Mouse (Mus musculus): Measurements from ENCODE around the gene Cd300e. TPM values are rescaled to one million over a fixed set of nuclear protein-coding genes. Genes with fewer than 3 reads are reported as not detected.

Cd300e gene
- 20.9 TPM for polyA plus RNA-seq (2015; fragmentation: Illumina TruSeq; extraction: RNeasy Lipid Tissue Mini Kit (QIAGEN cat#74804); ENCODE audit: insufficient read depth, low replicate concordance)

DNA sequence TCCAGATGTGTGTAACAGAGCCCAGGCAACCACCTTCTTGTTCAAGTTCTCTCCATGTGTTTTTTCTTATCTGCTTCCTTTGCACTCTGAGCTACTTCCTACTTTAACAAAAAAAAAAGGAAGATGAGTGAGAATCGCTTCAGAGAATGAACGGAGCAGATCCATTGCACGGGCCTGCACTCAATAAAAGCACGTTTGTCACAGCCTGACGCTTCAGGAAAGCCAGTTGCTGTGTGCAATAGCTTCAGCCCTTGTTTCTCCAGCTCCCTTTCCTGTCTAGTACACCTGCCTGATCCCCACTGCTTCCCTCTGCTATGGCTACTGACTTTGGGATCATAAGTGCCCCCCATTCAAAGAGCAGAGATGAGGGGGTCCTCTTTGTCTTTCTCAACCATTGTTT is at the start of gene Cd300e:
Gene Cd300e (minus strand): TSS at position 101 of the 400 bp plus-strand sequence.

DNA sequence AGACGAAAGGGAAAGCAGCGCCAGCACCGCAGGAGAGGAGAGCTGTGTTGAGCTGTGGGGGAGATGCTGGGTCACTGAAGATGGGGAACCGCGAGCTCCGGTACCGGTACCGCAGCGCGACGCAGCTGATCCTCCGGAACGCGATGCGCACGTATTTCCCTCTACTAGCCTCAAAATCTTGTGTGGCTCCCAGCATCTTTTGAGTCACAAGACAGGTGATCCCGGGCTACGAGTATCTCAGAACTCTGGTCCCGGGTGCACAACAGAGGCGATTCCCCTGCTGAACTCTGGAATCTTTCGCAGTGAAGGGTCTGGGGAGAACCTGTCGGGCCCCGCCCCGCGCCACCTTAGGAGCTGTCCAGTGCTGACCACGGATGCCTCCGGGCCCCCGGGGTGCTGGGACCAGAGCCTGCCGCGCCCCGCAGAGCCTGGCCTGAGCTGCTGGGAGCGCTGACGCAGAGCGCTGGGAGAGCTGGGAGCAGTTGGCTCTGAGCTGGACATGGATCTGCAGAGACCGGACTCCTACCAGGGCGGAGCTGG is 29.5 kb upstream of the Cd300e start, which contains the start of gene Rab37:
Gene Rab37 (plus strand): TSS at position 70 of the 540 bp plus-strand sequence.

DNA sequence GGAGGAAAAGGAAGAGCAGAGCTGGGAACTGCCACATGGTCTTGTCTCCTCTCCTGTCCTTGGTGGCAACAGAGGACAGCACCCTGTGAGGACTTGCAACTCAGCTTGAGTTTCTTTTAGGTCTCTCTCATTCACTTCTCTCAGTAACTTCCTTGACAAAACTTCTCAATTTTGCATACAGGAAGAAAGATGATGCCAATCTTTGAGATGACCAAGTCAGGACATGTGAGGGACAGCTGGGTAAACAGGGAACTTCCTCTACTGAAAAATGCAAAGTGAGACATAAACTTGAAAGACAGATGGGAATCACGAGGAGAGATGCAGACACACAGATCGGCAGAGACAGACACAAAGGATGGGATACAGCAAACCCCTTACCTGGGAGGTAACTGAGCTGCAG is 13.7 kb downstream of the Cd300e start, which contains the start of gene Cd300ld3:
Gene Cd300ld3 (minus strand): TSS at position 151 of the 400 bp plus-strand sequence.

DNA sequence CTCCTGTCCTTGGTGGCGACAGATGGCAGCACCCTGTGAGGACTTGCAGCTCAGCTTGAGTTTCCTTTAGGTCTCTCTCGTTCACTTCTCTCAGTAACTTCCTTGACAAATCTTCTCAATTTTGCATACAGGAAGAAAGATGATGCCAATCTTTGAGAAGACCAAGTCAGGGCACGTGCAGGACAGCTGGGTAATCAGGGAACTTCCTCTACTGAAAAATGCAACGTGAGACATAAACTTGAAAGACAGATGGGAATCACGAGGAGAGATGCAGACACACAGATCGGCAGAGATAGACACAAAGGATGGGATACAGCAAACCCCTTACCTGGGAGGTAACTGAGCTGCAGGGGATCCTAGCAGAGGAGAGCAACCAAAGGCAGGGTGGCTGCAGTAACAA is 24.3 kb downstream of the Cd300e start, which contains the start of gene Cd300ld5:
Gene Cd300ld5 (minus strand): TSS at position 101 of the 400 bp plus-strand sequence.

DNA sequence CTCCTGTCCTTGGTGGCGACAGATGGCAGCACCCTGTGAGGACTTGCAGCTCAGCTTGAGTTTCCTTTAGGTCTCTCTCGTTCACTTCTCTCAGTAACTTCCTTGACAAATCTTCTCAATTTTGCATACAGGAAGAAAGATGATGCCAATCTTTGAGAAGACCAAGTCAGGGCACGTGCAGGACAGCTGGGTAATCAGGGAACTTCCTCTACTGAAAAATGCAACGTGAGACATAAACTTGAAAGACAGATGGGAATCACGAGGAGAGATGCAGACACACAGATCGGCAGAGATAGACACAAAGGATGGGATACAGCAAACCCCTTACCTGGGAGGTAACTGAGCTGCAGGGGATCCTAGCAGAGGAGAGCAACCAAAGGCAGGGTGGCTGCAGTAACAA is 35.1 kb downstream of the Cd300e start, which contains the start of gene Cd300ld4:
Gene Cd300ld4 (minus strand): TSS at position 101 of the 400 bp plus-strand sequence.

DNA sequence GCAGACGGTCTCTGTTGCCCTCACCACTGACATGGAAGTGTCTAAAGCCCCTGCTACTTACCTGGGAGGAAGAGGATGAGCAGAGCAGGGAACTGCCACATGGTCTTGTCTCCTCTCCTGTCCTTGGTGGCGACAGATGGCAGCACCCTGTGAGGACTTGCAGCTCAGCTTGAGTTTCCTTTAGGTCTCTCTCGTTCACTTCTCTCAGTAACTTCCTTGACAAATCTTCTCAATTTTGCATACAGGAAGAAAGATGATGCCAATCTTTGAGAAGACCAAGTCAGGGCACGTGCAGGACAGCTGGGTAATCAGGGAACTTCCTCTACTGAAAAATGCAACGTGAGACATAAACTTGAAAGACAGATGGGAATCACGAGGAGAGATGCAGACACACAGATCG is 45.9 kb downstream of the Cd300e start, which contains the start of gene Cd300ld2:
Gene Cd300ld2 (minus strand): TSS at position 101 of the 400 bp plus-strand sequence.

Other genes with a start within 250 kb of the Cd300e start
- gene Gprc5c, start 211.0 kb downstream of the Cd300e start, polyA plus RNA-seq (2015; fragmentation: Illumina TruSeq; extraction: RNeasy Lipid Tissue Mini Kit (QIAGEN cat#74804); ENCODE audit: insufficient read depth, low replicate concordance), result 4.4 TPM
- gene Cd300a, start 172.1 kb downstream of the Cd300e start, polyA plus RNA-seq (2015; fragmentation: Illumina TruSeq; extraction: RNeasy Lipid Tissue Mini Kit (QIAGEN cat#74804); ENCODE audit: insufficient read depth, low replicate concordance), result 37.7 TPM
- gene Cd300lb, start 127.8 kb downstream of the Cd300e start, polyA plus RNA-seq (2015; fragmentation: Illumina TruSeq; extraction: RNeasy Lipid Tissue Mini Kit (QIAGEN cat#74804); ENCODE audit: insufficient read depth, low replicate concordance), result 9.6 TPM
- 7.7 TPM for gene Cd300c, start 93.0 kb downstream of the Cd300e start, polyA plus RNA-seq (2015; fragmentation: Illumina TruSeq; extraction: RNeasy Lipid Tissue Mini Kit (QIAGEN cat#74804); ENCODE audit: insufficient read depth, low replicate concordance)
- gene Cd300ld, start 72.3 kb downstream of the Cd300e start, polyA plus RNA-seq (2015; fragmentation: Illumina TruSeq; extraction: RNeasy Lipid Tissue Mini Kit (QIAGEN cat#74804); ENCODE audit: insufficient read depth, low replicate concordance), result 12.6 TPM
- gene Cd300c2, start 60.3 kb downstream of the Cd300e start, polyA plus RNA-seq (2015; fragmentation: Illumina TruSeq; extraction: RNeasy Lipid Tissue Mini Kit (QIAGEN cat#74804); ENCODE audit: insufficient read depth, low replicate concordance), result 52.5 TPM
- gene Cd300ld2, start 46.0 kb downstream of the Cd300e start, polyA plus RNA-seq (2015; fragmentation: Illumina TruSeq; extraction: RNeasy Lipid Tissue Mini Kit (QIAGEN cat#74804); ENCODE audit: insufficient read depth, low replicate concordance), result not detected
- gene Cd300ld4, start 35.2 kb downstream of the Cd300e start, polyA plus RNA-seq (2015; fragmentation: Illumina TruSeq; extraction: RNeasy Lipid Tissue Mini Kit (QIAGEN cat#74804); ENCODE audit: insufficient read depth, low replicate concordance), result 0.65 TPM
- gene Cd300ld5, start 24.4 kb downstream of the Cd300e start, polyA plus RNA-seq (2015; fragmentation: Illumina TruSeq; extraction: RNeasy Lipid Tissue Mini Kit (QIAGEN cat#74804); ENCODE audit: insufficient read depth, low replicate concordance), result not detected
- gene Cd300ld3, start 13.8 kb downstream of the Cd300e start, polyA plus RNA-seq (2015; fragmentation: Illumina TruSeq; extraction: RNeasy Lipid Tissue Mini Kit (QIAGEN cat#74804); ENCODE audit: insufficient read depth, low replicate concordance), result 11.1 TPM
- gene Rab37, start 29.3 kb upstream of the Cd300e start, polyA plus RNA-seq (2015; fragmentation: Illumina TruSeq; extraction: RNeasy Lipid Tissue Mini Kit (QIAGEN cat#74804); ENCODE audit: insufficient read depth, low replicate concordance), result 23.0 TPM
- 35.4 TPM for gene Cd300lf, start 71.8 kb upstream of the Cd300e start, polyA plus RNA-seq (2015; fragmentation: Illumina TruSeq; extraction: RNeasy Lipid Tissue Mini Kit (QIAGEN cat#74804); ENCODE audit: insufficient read depth, low replicate concordance)
- 51.1 TPM for gene Slc9a3r1, start 101.2 kb upstream of the Cd300e start, polyA plus RNA-seq (2015; fragmentation: Illumina TruSeq; extraction: RNeasy Lipid Tissue Mini Kit (QIAGEN cat#74804); ENCODE audit: insufficient read depth, low replicate concordance)
- gene Tmem104, start 125.3 kb upstream of the Cd300e start, polyA plus RNA-seq (2015; fragmentation: Illumina TruSeq; extraction: RNeasy Lipid Tissue Mini Kit (QIAGEN cat#74804); ENCODE audit: insufficient read depth, low replicate concordance), result 2.9 TPM
- gene Nat9, start 125.7 kb upstream of the Cd300e start, polyA plus RNA-seq (2015; fragmentation: Illumina TruSeq; extraction: RNeasy Lipid Tissue Mini Kit (QIAGEN cat#74804); ENCODE audit: insufficient read depth, low replicate concordance), result 16.0 TPM
- gene Grin2c, start 205.1 kb upstream of the Cd300e start, polyA plus RNA-seq (2015; fragmentation: Illumina TruSeq; extraction: RNeasy Lipid Tissue Mini Kit (QIAGEN cat#74804); ENCODE audit: insufficient read depth, low replicate concordance), result 1.3 TPM
- 13.0 TPM for gene Fdxr, start 214.9 kb upstream of the Cd300e start, polyA plus RNA-seq (2015; fragmentation: Illumina TruSeq; extraction: RNeasy Lipid Tissue Mini Kit (QIAGEN cat#74804); ENCODE audit: insufficient read depth, low replicate concordance)
- 1.5 TPM for gene Fads6, start 235.5 kb upstream of the Cd300e start, polyA plus RNA-seq (2015; fragmentation: Illumina TruSeq; extraction: RNeasy Lipid Tissue Mini Kit (QIAGEN cat#74804); ENCODE audit: insufficient read depth, low replicate concordance)
- gene Otop2, start 245.0 kb upstream of the Cd300e start, polyA plus RNA-seq (2015; fragmentation: Illumina TruSeq; extraction: RNeasy Lipid Tissue Mini Kit (QIAGEN cat#74804); ENCODE audit: insufficient read depth, low replicate concordance), result not detected